Mouse (Mus musculus): ENCODE data around the gene Anxa7. TPM values are rescaled to one million over a fixed set of nuclear protein-coding genes. Genes with fewer than 3 reads are reported as not detected.

Gene Anxa7
- total and polyA plus RNA-seq, 3 experiments = 44.8 to 70.3 TPM; not detected in 1

- Histone ChIP-seq H3K27ac (ENCODE audit: control insufficient read depth, low read depth, low read length) (no peak overlapping the region), H3K27me3 (ENCODE audit: control insufficient read depth in 1 of 2, insufficient read depth in 2 of 2, low read length in 2 of 2) (no peaks in the 10 kb centered on the region), H3K36me3 (ENCODE audit: control insufficient read depth in 1 of 2, insufficient read depth in 2 of 2, low read length in 2 of 2) (peaks cover 9 to 24% of the 10 kb centered on the region in 2 experiments), H3K4me3 (ENCODE audit: control insufficient read depth in 1 of 2, insufficient read depth in 1 of 2, low read depth in 2 of 2, low read length in 2 of 2) (no peak overlapping the region), H3K9ac (ENCODE audit: control insufficient read depth, low read depth, low read length, poor library complexity, severe bottlenecking) (no peak overlapping the region), H3K4me1 (ENCODE audit: control insufficient read depth in 1 of 2, insufficient read depth in 2 of 2, low read length in 2 of 2) (peaks cover 0 to 7% of the 10 kb centered on the region in 2 experiments; a peak in 2 of 4 replicates), H3K79me2 (ENCODE audit: control insufficient read depth, insufficient read depth, low read length, poor library complexity) (no peaks in the 10 kb centered on the region), H3K9me3 (replicated peaks; ENCODE audit: insufficient read depth, low read length) (no peaks in the 10 kb centered on the region)
- DNase-seq (ENCODE audit: low read depth, low spot score) = peak; percentile 53
- TF ChIP-seq EP300 (IDR thresholded peaks at IDR 0.05; ENCODE audit: low read depth in 1 of 2, low read length in 2 of 2) (peak in 1 of 2 experiments; percentile 53; a peak in 1 of 4 replicates), TCF12 (IDR thresholded peaks at IDR 0.05; ENCODE audit: low read depth, low read length) (no peak), GATA1 (IDR thresholded peaks at IDR 0.05; ENCODE audit: low read depth, low read length) (peak; percentile 72), ZKSCAN1 (IDR thresholded peaks at IDR 0.05; ENCODE audit: low read depth, low read length) (no peak), POLR2A (IDR thresholded peaks at IDR 0.05; ENCODE audit: control insufficient read depth in 1 of 2, insufficient read depth in 1 of 2, low read depth in 1 of 2, low read length in 2 of 2, poor library complexity in 1 of 2) (no peak), NELFE (IDR thresholded peaks at IDR 0.05; ENCODE audit: low read depth, low read length) (no peak)
Observed at GRCm38 (mm10) chr14:20529643-20530042, 49.7 kb upstream of the Anxa7 start.

- no peaks in the 10 kb centered on the region for H3K4me1 ChIP-seq (ENCODE audit: control insufficient read depth in 1 of 2, insufficient read depth in 2 of 2, low read length in 2 of 2)
- no peak overlapping the region for H3K27ac ChIP-seq (ENCODE audit: control insufficient read depth, low read depth, low read length)
- H3K4me3 ChIP-seq (ENCODE audit: control insufficient read depth in 1 of 2, insufficient read depth in 1 of 2, low read depth in 2 of 2, low read length in 2 of 2) = no peak overlapping the region
- H3K9me3 ChIP-seq (replicated peaks; ENCODE audit: insufficient read depth, low read length) = no peaks in the 10 kb centered on the region
- no peaks in the 10 kb centered on the region for H3K27me3 ChIP-seq (ENCODE audit: control insufficient read depth in 1 of 2, insufficient read depth in 2 of 2, low read length in 2 of 2)
- H3K36me3 ChIP-seq (ENCODE audit: control insufficient read depth in 1 of 2, insufficient read depth in 2 of 2, low read length in 2 of 2) = peaks cover 0 to 28% of the 10 kb centered on the region in 2 experiments; a peak in 2 of 4 replicates
- DNase-seq (ENCODE audit: low read depth, low spot score) = no peak
- TF ChIP-seq UBTF (IDR thresholded peaks at IDR 0.05; ENCODE audit: borderline replicate concordance, insufficient read depth, low read depth, low read length) (no peak), POLR2AphosphoS2 (IDR thresholded peaks at IDR 0.05; ENCODE audit: low read length) (no peak), CHD1 (IDR thresholded peaks at IDR 0.05; ENCODE audit: low read depth, low read length) (no peak), TBP (IDR thresholded peaks at IDR 0.05; ENCODE audit: low read depth, low read length) (no peak), SMC3 (IDR thresholded peaks at IDR 0.05; ENCODE audit: low read depth, low read length) (no peak), JUND (IDR thresholded peaks at IDR 0.05; ENCODE audit: low read depth, low read length) (no peak), ZMIZ1 (IDR thresholded peaks at IDR 0.05; ENCODE audit: low read depth, low read length) (no peak), POLR2A (IDR thresholded peaks at IDR 0.05; ENCODE audit: control insufficient read depth in 1 of 2, insufficient read depth in 1 of 2, low read depth in 1 of 2, low read length in 2 of 2, poor library complexity in 1 of 2) (no peak), MAZ (IDR thresholded peaks at IDR 0.05; ENCODE audit: low read depth, low read length) (no peak), EP300 (IDR thresholded peaks at IDR 0.05; ENCODE audit: low read depth in 1 of 2, low read length in 2 of 2) (no peak), CHD2 (IDR thresholded peaks at IDR 0.05; ENCODE audit: low read length) (no peak), BHLHE40 (IDR thresholded peaks at IDR 0.05; ENCODE audit: borderline replicate concordance, low read depth, low read length) (no peak), MYC (IDR thresholded peaks at IDR 0.05; ENCODE audit: low read depth, low read length) (no peak)
- no peak overlapping the region for H3K9ac ChIP-seq (ENCODE audit: control insufficient read depth, low read depth, low read length, poor library complexity, severe bottlenecking)
- H3K79me2 ChIP-seq (ENCODE audit: control insufficient read depth, insufficient read depth, low read length, poor library complexity) = no peaks in the 10 kb centered on the region
Observed at GRCm38 (mm10) chr14:20520179-20520578, 40.2 kb upstream of the Anxa7 start.
